21 mouse cellular contexts compared by ENCODE assay signal in genomic region chrX:167052456-167052855, GRCm38 (mm10).
"Had no signal": no experiment of that assay in that cellular context is flagged by ENCODE, and none has a peak within 500 bp of the region (broad histone marks: within the 10 kb centered on the region; RNA-seq: fewer than 3 reads in every experiment).

No protein-coding gene starts in this region.

- DNase-seq: kidney, adult 11 months; kidney, adult 9 months; kidney, postnatal 25 days; layer of hippocampus, adult 9-11 months; liver, embryonic 13.5 days; lung, adult 2 months; lung, postnatal 36 days; right cerebral cortex, adult 18-20 months; right cerebral cortex, postnatal 14 days; right cerebral cortex, postnatal 4 days; thymus, adult 2 months; thymus, postnatal 25 days had no signal

- H3K9ac ChIP-seq: liver, embryonic 13.5 days; midbrain, embryonic 13.5 days; neural tube, embryonic 13.5 days had no signal

- H3K9me3 ChIP-seq: liver, embryonic 13.5 days; megakaryocyte, embryonic 14.5 days; midbrain, embryonic 10.5 days; midbrain, embryonic 13.5 days; neural tube, embryonic 13.5 days had no signal

- H3K36me3 ChIP-seq: liver, embryonic 13.5 days; midbrain, embryonic 10.5 days; midbrain, embryonic 13.5 days; neural tube, embryonic 13.5 days had no signal

- H3K27ac ChIP-seq: layer of hippocampus, adult 2 months; left cerebral cortex, adult 2 months; liver, embryonic 13.5 days; midbrain, embryonic 10.5 days; midbrain, embryonic 13.5 days; neural tube, embryonic 13.5 days; stomach, postnatal 0 days had no signal

- H3K27me3 ChIP-seq: liver, embryonic 13.5 days; megakaryocyte, embryonic 14.5 days had no signal

- H3K4me3 ChIP-seq: layer of hippocampus, adult 2 months; left cerebral cortex, adult 2 months; liver, embryonic 13.5 days; megakaryocyte, embryonic 14.5 days; midbrain, embryonic 10.5 days; midbrain, embryonic 13.5 days; myocyte; neural tube, embryonic 13.5 days had no signal

- H3K4me1 ChIP-seq: liver, embryonic 13.5 days; midbrain, embryonic 13.5 days; neural tube, embryonic 13.5 days had no signal

- ATAC-seq: midbrain, embryonic 13.5 days; midbrain, embryonic 16.5 days had no signal

- H3K4me2 ChIP-seq: liver, embryonic 13.5 days; midbrain, embryonic 13.5 days; neural tube, embryonic 13.5 days had no signal
